Mouse (Mus musculus): ENCODE results near the gene Spryd4. TPM values are rescaled to one million over a fixed set of nuclear protein-coding genes. Genes with fewer than 3 reads are reported as not detected.
A peak's percentile ranks its signal among the peaks of the same experiment; 100 is the strongest.

Gene Spryd4
- polyA plus RNA-seq, 1 experiment from 2014 or later: 54.0 TPM

DNA sequence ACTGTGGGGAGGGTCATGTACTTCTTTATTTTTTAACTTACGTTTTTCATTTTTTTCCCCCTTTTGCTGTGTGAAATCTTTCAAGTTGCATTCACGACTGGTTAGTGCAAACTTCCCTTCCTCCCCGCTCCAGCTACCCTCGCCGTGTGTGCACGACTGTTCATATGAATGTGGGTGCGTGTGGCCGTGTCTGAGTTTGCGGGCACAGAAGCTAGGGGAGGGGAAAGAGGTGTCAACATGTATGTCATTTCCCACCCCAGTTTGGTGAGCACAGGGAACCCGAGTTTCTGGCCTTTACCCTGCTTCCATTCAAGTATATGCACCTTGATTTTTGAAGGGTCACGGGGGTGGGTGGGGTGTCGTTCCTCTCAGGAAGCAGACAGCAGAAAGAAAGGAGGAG is 19.0 kb upstream of the Spryd4 start:
- H3K4me2 ChIP-seq (ENCODE audit: low read depth, low read length): peak overlapping the region; percentile 84
- H3K9me3 ChIP-seq (ENCODE audit: low read length): no peaks in the 10 kb centered on the region
- peaks cover 12% of the 10 kb centered on the region for H3K4me1 ChIP-seq (ENCODE audit: insufficient read depth)
- H3K36me3 ChIP-seq (replicated peaks; ENCODE audit: insufficient read depth, low read length): no peaks in the 10 kb centered on the region
- peak overlapping the region; percentile 83; the same call in 1 of the 2 replicates for H3K9ac ChIP-seq (replicated peaks)
- DNase-seq: no peak
- H3K4me3 ChIP-seq (ENCODE audit: low read depth, low read length): peak overlapping the region; percentile 70; the same call in 1 of the 2 replicates
- no peak for TF ChIP-seq CTCF (IDR thresholded peaks at IDR 0.05; ENCODE audit: low read depth)
- 51% methylated on average over 12 of the region's 12 CpGs for WGBS (ENCODE audit: insufficient replicate concordance)
- peak overlapping the region; percentile 93 for H3K27ac ChIP-seq (ENCODE audit: low read depth)
- no peaks in the 10 kb centered on the region for H3K27me3 ChIP-seq (ENCODE audit: insufficient read depth, low read length)
- no peak for ATAC-seq

DNA sequence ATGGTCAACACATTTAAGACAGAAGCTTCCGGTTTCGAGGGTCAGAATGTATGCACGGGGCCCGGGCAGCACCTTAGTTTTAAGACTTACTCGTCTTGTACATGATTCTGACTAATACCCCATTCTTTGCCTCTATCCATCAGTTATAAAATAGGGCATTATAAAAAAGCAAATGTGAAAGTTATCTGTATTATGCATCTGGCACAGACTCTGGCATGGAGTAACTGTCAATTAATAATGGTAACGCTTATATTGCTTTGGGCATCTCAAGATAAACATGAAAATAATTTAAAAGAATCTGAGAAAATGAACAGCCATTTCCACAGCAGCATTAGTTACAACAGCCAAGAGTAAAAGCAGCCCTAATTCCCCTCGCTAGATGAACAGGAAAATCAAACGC is 16.4 kb upstream of the Spryd4 start:
- no peak for DNase-seq
- Histone ChIP-seq H3K4me2 (ENCODE audit: low read depth, low read length) (no peak overlapping the region), H3K9me3 (ENCODE audit: low read length) (no peaks in the 10 kb centered on the region), H3K4me1 (ENCODE audit: insufficient read depth) (peaks cover 12% of the 10 kb centered on the region), H3K36me3 (replicated peaks; ENCODE audit: insufficient read depth, low read length) (no peaks in the 10 kb centered on the region), H3K4me3 (ENCODE audit: low read depth, low read length) (no peak overlapping the region), H3K9ac (replicated peaks) (no peak overlapping the region), H3K27me3 (ENCODE audit: insufficient read depth, low read length) (no peaks in the 10 kb centered on the region), H3K27ac (ENCODE audit: low read depth) (no peak overlapping the region)
- 83% methylated on average over 8 of the region's 8 CpGs for WGBS (ENCODE audit: insufficient replicate concordance)
- ATAC-seq: no peak
- no peak for TF ChIP-seq CTCF (IDR thresholded peaks at IDR 0.05; ENCODE audit: low read depth)
- TF ChIP-seq EP300 (IDR thresholded peaks at IDR 0.05; ENCODE audit: low read depth): peak; percentile 71

DNA sequence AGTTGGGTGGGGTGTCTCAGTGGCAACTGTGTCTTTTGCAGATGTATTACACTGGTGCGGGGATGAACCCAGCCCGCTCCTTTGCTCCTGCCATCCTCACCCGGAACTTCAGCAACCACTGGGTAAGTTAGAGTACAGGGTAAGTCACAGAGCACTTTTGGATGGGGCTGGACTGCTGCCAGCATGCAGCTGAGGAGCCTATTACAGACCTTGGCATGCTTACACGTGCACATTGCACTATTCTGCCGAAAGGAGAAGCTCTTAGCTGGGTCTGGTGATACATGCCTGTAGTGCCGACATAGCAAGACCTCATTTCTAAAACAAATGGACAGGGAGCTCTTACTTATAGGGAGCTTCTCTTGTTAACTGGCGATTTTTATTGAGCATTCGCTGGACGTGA is 16.0 kb upstream of the Spryd4 start:
- TF ChIP-seq EP300 (IDR thresholded peaks at IDR 0.05; ENCODE audit: low read depth) (no peak), CTCF (IDR thresholded peaks at IDR 0.05; ENCODE audit: low read depth) (no peak)
- peaks cover 12% of the 10 kb centered on the region for H3K4me1 ChIP-seq (ENCODE audit: insufficient read depth)
- no peaks in the 10 kb centered on the region for H3K27me3 ChIP-seq (ENCODE audit: insufficient read depth, low read length)
- H3K36me3 ChIP-seq (replicated peaks; ENCODE audit: insufficient read depth, low read length): no peaks in the 10 kb centered on the region
- no peak overlapping the region for H3K4me2 ChIP-seq (ENCODE audit: low read depth, low read length)
- no peak overlapping the region for H3K9ac ChIP-seq (replicated peaks)
- ATAC-seq (no peak), DNase-seq (no peak)
- H3K4me3 ChIP-seq (ENCODE audit: low read depth, low read length): no peak overlapping the region
- no peak overlapping the region for H3K27ac ChIP-seq (ENCODE audit: low read depth)
- 72% methylated on average over 9 of the region's 9 CpGs for WGBS (ENCODE audit: insufficient replicate concordance)
- no peaks in the 10 kb centered on the region for H3K9me3 ChIP-seq (ENCODE audit: low read length)

DNA sequence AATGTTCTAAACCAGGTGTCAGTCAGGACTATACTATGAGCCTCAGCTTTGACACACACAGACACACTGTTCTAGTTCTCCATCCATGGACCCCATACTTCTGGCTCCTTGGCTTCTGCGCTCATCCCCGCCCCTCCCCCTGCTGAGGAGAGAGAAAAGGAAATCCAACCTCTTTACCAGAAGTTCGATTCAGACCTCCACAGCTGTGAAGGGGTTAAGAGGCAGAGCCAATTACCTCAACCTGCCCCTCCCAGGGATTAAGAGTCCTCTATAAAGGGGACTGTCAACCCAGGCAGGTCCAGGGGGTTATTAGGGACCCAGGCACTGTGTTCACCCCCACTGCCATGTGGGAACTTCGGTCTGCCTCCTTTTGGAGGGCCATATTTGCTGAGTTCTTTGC is 13.9 kb upstream of the Spryd4 start, which contains the start of gene Mip:
TSS of gene Mip (plus strand) at position 301 of the 400 bp plus-strand sequence.
- Histone ChIP-seq H3K9ac (replicated peaks) (no peak within 1 kb of the TSS), H3K27me3 (ENCODE audit: insufficient read depth, low read length) (no peaks in the 10 kb centered on the region), H3K4me1 (ENCODE audit: insufficient read depth) (peaks cover 3% of the 10 kb centered on the region), H3K36me3 (replicated peaks; ENCODE audit: insufficient read depth, low read length) (no peaks in the 10 kb centered on the region), H3K4me2 (ENCODE audit: low read depth, low read length) (no peak within 1 kb of the TSS), H3K9me3 (ENCODE audit: low read length) (no peaks in the 10 kb centered on the region), H3K4me3 (ENCODE audit: low read depth, low read length) (no peak within 1 kb of the TSS), H3K27ac (ENCODE audit: low read depth) (no peak within 1 kb of the TSS)
- TF ChIP-seq CTCF (IDR thresholded peaks at IDR 0.05; ENCODE audit: low read depth): no peak
- TF ChIP-seq EP300 (IDR thresholded peaks at IDR 0.05; ENCODE audit: low read depth): no peak
- DNase-seq: no peak
- WGBS (ENCODE audit: insufficient replicate concordance): 63% methylated on average over 4 of the region's 4 CpGs
- ATAC-seq: no peak

DNA sequence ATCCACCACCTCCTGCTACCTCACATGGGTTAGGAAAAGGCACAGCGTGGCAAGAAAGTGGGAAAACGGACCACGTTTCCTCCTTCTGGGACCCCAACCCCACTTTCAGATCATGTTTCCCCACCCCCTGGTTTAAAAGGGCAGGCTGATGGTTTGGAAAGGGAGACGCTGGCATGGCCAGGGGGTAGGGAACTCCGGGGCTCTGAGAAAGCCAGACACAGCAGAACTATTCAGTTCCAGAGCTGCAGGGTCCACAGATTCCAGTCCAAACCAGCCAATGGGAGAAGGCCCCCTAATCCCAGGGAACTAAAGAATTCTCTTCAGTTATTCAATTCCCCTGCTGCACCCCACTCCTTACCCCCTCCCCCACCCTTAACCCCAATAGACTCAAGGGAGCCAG is 13.5 kb upstream of the Spryd4 start:
- TF ChIP-seq EP300 (IDR thresholded peaks at IDR 0.05; ENCODE audit: low read depth) (no peak), CTCF (IDR thresholded peaks at IDR 0.05; ENCODE audit: low read depth) (no peak)
- no peak overlapping the region for H3K27ac ChIP-seq (ENCODE audit: low read depth)
- no peak overlapping the region for H3K4me2 ChIP-seq (ENCODE audit: low read depth, low read length)
- no peak overlapping the region for H3K9ac ChIP-seq (replicated peaks)
- peaks cover 2% of the 10 kb centered on the region; the same call in 1 of the 2 replicates for H3K4me1 ChIP-seq (ENCODE audit: insufficient read depth)
- no peak for ATAC-seq
- H3K9me3 ChIP-seq (ENCODE audit: low read length): no peaks in the 10 kb centered on the region
- no peak overlapping the region for H3K4me3 ChIP-seq (ENCODE audit: low read depth, low read length)
- no peak for DNase-seq
- H3K36me3 ChIP-seq (replicated peaks; ENCODE audit: insufficient read depth, low read length): no peaks in the 10 kb centered on the region
- WGBS (ENCODE audit: insufficient replicate concordance): 63% methylated on average over 5 of the region's 5 CpGs
- no peaks in the 10 kb centered on the region for H3K27me3 ChIP-seq (ENCODE audit: insufficient read depth, low read length)

DNA sequence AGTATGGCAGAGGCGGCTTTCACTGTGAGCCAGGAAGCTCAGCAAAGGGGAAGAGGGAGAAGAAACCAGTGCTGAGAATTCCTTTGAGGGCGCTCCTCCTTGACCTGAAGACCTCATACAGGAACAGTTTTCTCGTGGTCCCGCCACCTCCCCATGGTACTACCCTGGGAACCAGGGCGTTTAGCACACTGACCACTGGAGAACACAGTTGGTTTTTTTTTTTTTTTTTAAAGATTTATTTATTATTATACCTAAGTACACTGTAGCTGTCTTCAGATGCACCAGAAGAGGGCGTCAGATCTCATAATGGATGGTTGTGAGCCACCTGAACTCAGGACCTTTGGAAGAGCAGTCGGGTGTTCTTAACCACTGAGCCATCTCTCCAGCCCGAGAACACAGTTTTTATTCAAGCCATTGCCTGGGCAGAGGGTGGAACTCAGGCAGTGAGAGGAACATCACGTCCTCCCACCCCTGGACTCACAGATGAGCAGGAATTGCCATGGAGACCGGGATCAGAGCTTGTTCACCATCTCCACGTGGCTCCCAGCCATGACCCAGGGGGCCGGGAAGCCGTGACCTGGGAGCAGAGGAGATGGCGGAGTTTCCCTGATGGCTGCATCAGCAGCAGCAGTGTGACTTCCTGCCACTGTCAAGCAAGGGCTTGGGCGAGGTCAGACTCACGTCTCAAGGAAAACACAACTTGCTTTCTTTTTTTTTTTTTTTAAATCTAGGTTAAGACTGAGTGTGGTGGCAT is 10.1 kb upstream of the Spryd4 start:
- WGBS (ENCODE audit: insufficient replicate concordance): 55% methylated on average over 16 of the region's 16 CpGs

More for the DNA sequence above, 10.1 kb upstream of the Spryd4 start:
- ATAC-seq (no peak), DNase-seq (no peak)
- TF ChIP-seq CTCF (IDR thresholded peaks at IDR 0.05; ENCODE audit: low read depth): no peak
- no peak for TF ChIP-seq EP300 (IDR thresholded peaks at IDR 0.05; ENCODE audit: low read depth)
- no peaks in the 10 kb centered on the region for H3K36me3 ChIP-seq (replicated peaks; ENCODE audit: insufficient read depth, low read length)
- no peak overlapping the region for H3K4me2 ChIP-seq (ENCODE audit: low read depth, low read length)
- H3K9ac ChIP-seq (replicated peaks): no peak overlapping the region
- H3K27me3 ChIP-seq (ENCODE audit: insufficient read depth, low read length): no peaks in the 10 kb centered on the region
- H3K4me3 ChIP-seq (ENCODE audit: low read depth, low read length): no peak overlapping the region
- no peak overlapping the region for H3K27ac ChIP-seq (ENCODE audit: low read depth)
- H3K9me3 ChIP-seq (ENCODE audit: low read length): no peaks in the 10 kb centered on the region
- H3K4me1 ChIP-seq (ENCODE audit: insufficient read depth): peaks cover 6% of the 10 kb centered on the region
